Mouse (Mus musculus): ENCODE measurements at regions not wholly inside any gene's neighbourhood (a gene's known extent, or its start where the extent isn't known, plus 50 kb on each side); places are given as distances from the start of the nearest gene placed in this dataset.

DNA sequence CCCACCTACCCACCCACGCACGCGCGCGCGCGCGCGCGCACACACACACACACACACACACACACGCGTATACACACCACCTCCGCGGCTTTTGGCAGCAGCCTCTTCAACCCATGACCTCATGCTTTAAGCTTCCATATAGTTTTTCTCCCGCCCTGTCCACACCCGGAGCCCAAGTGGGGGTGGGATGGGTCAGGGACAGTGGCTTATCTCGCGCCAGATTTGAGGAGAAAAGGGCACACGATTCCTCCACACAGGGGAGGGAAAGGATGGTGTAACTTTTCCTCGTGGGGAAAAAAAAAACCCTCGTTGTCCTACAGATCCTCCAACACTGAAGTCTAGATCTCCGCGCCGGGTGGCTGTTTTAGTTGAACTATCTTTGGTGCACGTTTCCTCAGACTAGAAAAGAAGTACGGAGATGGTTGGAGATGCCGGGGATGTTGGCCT, 128.8 kb upstream of the Ubr2 start:
- ATAC-seq (ENCODE audit: low FRiP score) = no peak
- WGBS = under 1% methylated on average over 26 of the region's 27 CpGs

GRCm38 (mm10) chr17:47138174-47138573, 127.8 kb upstream of the Ubr2 start:
- H3K27me3 ChIP-seq (replicated peaks) = no peaks in the 10 kb centered on the region
- H3K9me3 ChIP-seq (replicated peaks) = no peaks in the 10 kb centered on the region
- peaks cover 24% of the 10 kb centered on the region for H3K4me1 ChIP-seq
- no peak for ATAC-seq (ENCODE audit: low FRiP score)
- no peaks in the 10 kb centered on the region for H3K36me3 ChIP-seq
- no peak overlapping the region for H3K27ac ChIP-seq (replicated peaks)
- WGBS = 65% methylated on average over 6 of the region's 6 CpGs
- H3K4me3 ChIP-seq (replicated peaks) = no peak overlapping the region
- H3K4me2 ChIP-seq = no peak overlapping the region
- no peak overlapping the region for H3K9ac ChIP-seq (replicated peaks)

More for the DNA sequence above, 128.8 kb upstream of the Ubr2 start:
- Histone ChIP-seq H3K4me1 (peaks cover 34% of the 10 kb centered on the region), H3K9me3 (replicated peaks) (no peaks in the 10 kb centered on the region), H3K27me3 (replicated peaks) (no peaks in the 10 kb centered on the region), H3K4me3 (replicated peaks) (peak overlapping the region; percentile 57), H3K9ac (replicated peaks) (peak overlapping the region; percentile 92), H3K27ac (replicated peaks) (peak overlapping the region; percentile 99), H3K4me2 (peak overlapping the region; percentile 84), H3K36me3 (no peaks in the 10 kb centered on the region)

DNA sequence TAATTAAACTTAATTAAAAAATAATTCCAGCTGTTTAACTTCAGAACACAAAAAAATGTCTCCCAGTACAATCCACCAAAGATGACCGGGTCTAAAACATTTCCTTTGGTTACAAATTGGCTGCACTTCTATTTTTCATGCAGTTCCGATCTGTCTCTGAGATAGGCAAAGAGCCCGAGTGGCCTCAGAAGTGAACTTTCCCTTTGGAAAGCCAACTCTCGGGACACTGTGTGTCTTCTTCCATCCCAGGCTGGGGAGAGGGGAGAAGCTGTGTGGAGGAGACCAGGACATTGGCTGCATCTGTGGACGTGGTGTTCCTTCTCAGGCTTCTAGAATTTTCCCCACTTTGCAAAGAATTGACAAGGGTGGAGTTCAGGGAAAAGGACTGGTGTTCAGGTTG, 125.0 kb upstream of the Ubr2 start:
- Histone ChIP-seq H3K27me3 (replicated peaks) (no peaks in the 10 kb centered on the region), H3K4me3 (replicated peaks) (no peak overlapping the region), H3K4me1 (peaks cover 11% of the 10 kb centered on the region), H3K9me3 (replicated peaks) (no peaks in the 10 kb centered on the region), H3K4me2 (no peak overlapping the region), H3K36me3 (no peaks in the 10 kb centered on the region), H3K27ac (replicated peaks) (no peak overlapping the region), H3K9ac (replicated peaks) (no peak overlapping the region)
- 82% methylated on average over 5 of the region's 5 CpGs for WGBS
- ATAC-seq (ENCODE audit: low FRiP score) = no peak

DNA sequence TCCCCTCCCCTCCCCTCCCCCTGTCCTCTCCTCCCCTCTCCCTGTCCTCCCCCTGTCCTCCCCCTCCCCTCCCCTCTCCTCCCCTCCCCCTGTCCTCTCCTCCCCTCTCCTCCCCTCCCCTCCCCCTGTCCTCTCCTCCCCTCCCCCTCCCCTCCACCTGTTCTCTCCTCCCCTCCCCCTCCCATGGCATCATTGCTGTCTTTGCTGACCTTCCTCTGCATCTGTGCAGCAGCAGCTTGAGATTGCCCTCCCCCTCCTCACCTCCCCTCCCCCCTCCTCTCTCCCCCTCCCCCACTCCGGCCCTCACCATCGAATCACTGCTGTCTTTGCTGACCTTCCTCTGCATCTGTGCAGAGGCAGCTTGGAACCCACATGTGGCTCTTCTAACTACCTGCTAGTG, 123.4 kb upstream of the Ubr2 start:
- WGBS = 71% methylated on average over 2 of the region's 2 CpGs
- H3K4me2 ChIP-seq = no peak overlapping the region
- no peaks in the 10 kb centered on the region for H3K36me3 ChIP-seq
- H3K9me3 ChIP-seq (replicated peaks) = no peaks in the 10 kb centered on the region
- peaks cover 4% of the 10 kb centered on the region for H3K4me1 ChIP-seq
- H3K27me3 ChIP-seq (replicated peaks) = no peaks in the 10 kb centered on the region
- no peak overlapping the region for H3K4me3 ChIP-seq (replicated peaks)
- H3K27ac ChIP-seq (replicated peaks) = no peak overlapping the region
- no peak overlapping the region for H3K9ac ChIP-seq (replicated peaks)
- no peak for ATAC-seq (ENCODE audit: low FRiP score)

DNA sequence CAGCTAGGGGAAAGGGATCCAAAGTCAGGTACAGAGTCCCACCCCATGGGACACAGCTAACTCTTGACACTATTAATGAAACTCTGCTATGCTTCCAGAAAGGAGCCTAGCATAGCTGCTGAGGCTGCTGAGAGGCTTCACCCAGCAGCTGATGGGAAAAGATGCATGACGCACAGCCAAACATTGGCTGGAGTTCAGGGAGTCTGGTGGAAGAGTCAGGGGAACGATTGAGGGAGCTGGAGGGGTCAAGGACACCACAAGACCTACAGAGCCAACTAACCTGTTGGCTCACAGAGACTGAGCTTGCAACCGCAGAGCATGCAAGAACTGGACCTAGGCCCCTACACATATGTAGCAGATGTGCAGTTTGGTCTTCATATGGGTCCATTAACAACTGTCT, 117.2 kb upstream of the Ubr2 start:
- Histone ChIP-seq H3K4me1 (no peaks in the 10 kb centered on the region), H3K27me3 (replicated peaks) (no peaks in the 10 kb centered on the region), H3K9ac (replicated peaks) (no peak overlapping the region), H3K9me3 (replicated peaks) (no peaks in the 10 kb centered on the region), H3K27ac (replicated peaks) (no peak overlapping the region), H3K36me3 (no peaks in the 10 kb centered on the region), H3K4me3 (replicated peaks) (no peak overlapping the region), H3K4me2 (no peak overlapping the region)
- ATAC-seq (ENCODE audit: low FRiP score) = no peak
- WGBS = 84% methylated on average over 3 of the region's 3 CpGs

- Histone ChIP-seq H3K4me1 (no peaks in the 10 kb centered on the region), H3K9me3 (replicated peaks) (no peaks in the 10 kb centered on the region), H3K4me3 (replicated peaks) (no peak overlapping the region), H3K9ac (replicated peaks) (no peak overlapping the region), H3K27me3 (replicated peaks) (no peaks in the 10 kb centered on the region), H3K36me3 (no peaks in the 10 kb centered on the region), H3K27ac (replicated peaks) (no peak overlapping the region), H3K4me2 (no peak overlapping the region)
- 94% methylated on average over 18 of the region's 18 CpGs for WGBS
- no peak for ATAC-seq (ENCODE audit: low FRiP score)
Measured at GRCm38 (mm10) chr17:47123576-47123975, 113.2 kb upstream of the Ubr2 start.

GRCm38 (mm10) chr17:47122221-47122620, 111.9 kb upstream of the Ubr2 start:
- H3K27ac ChIP-seq (replicated peaks) = no peak overlapping the region
- WGBS = 85% methylated on average over 9 of the region's 9 CpGs
- H3K4me3 ChIP-seq (replicated peaks) = no peak overlapping the region
- no peak overlapping the region for H3K4me2 ChIP-seq
- H3K9me3 ChIP-seq (replicated peaks) = no peaks in the 10 kb centered on the region
- H3K9ac ChIP-seq (replicated peaks) = no peak overlapping the region
- H3K4me1 ChIP-seq = no peaks in the 10 kb centered on the region
- no peaks in the 10 kb centered on the region for H3K27me3 ChIP-seq (replicated peaks)
- no peak for ATAC-seq (ENCODE audit: low FRiP score)
- H3K36me3 ChIP-seq = no peaks in the 10 kb centered on the region

- 90% methylated on average over 7 of the region's 7 CpGs for WGBS
- Histone ChIP-seq H3K4me3 (replicated peaks) (no peak overlapping the region), H3K9me3 (replicated peaks) (no peaks in the 10 kb centered on the region), H3K9ac (replicated peaks) (no peak overlapping the region), H3K27me3 (replicated peaks) (no peaks in the 10 kb centered on the region), H3K4me1 (no peaks in the 10 kb centered on the region), H3K36me3 (no peaks in the 10 kb centered on the region), H3K27ac (replicated peaks) (no peak overlapping the region), H3K4me2 (no peak overlapping the region)
- no peak for ATAC-seq (ENCODE audit: low FRiP score)
Measured at GRCm38 (mm10) chr17:47118010-47118409, 107.7 kb upstream of the Ubr2 start.

DNA sequence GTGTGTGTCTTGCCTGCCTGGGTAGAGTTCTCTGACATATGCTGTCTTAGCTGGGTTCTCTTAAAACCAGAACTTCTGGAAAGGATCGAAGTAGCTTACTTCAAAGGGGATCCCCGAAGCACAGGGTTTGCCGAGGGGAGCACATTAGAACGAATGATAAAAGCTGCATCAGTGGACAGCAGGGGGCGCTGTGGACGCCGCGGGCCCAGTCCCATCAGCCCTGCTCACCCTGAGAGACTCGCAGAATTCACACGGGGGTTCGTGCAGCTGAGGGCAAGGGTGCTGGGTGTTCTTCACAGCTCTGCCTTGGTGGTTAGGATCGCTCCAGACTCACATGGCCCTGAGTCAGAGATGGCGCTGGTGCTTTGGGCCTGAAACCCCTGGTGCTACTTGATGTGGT, 105.4 kb upstream of the Ubr2 start:
- Histone ChIP-seq H3K27ac (replicated peaks) (no peak overlapping the region), H3K4me1 (no peaks in the 10 kb centered on the region), H3K4me2 (no peak overlapping the region), H3K36me3 (no peaks in the 10 kb centered on the region), H3K9me3 (replicated peaks) (no peaks in the 10 kb centered on the region), H3K27me3 (replicated peaks) (no peaks in the 10 kb centered on the region), H3K9ac (replicated peaks) (no peak overlapping the region), H3K4me3 (replicated peaks) (no peak overlapping the region)
- WGBS = 48% methylated on average over 13 of the region's 13 CpGs
- ATAC-seq (ENCODE audit: low FRiP score) = no peak

DNA sequence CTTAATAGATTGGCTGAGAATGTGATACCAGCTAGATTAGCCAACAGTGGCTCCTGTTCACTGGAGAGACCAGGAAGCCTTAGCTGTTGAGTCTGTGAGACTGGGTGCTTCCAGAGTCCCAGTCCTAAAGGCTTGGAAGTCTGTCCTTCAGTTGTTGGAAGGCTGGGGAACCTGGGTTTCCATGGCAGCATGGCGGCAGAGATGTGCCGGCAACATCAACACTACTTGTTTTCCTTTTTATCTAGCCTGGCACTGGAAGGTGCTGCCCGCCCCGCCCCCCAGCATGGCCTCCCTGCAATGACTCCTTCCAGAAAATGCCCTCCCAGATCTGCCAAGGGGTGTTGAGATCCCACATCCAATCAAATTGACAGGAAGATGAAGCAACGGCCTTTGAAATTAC, 104.8 kb upstream of the Ubr2 start:
- H3K27ac ChIP-seq (replicated peaks) = 0 out of 2 replicates have a peak overlapping the region, but pooled peaks have one; percentile 15
- WGBS = 80% methylated on average over 5 of the region's 5 CpGs
- no peak overlapping the region for H3K9ac ChIP-seq (replicated peaks)
- H3K27me3 ChIP-seq (replicated peaks) = no peaks in the 10 kb centered on the region
- no peak overlapping the region for H3K4me3 ChIP-seq (replicated peaks)
- no peaks in the 10 kb centered on the region for H3K36me3 ChIP-seq
- H3K4me2 ChIP-seq = no peak overlapping the region
- no peaks in the 10 kb centered on the region for H3K9me3 ChIP-seq (replicated peaks)
- H3K4me1 ChIP-seq = no peaks in the 10 kb centered on the region
- ATAC-seq (ENCODE audit: low FRiP score) = no peak

GRCm38 (mm10) chr17:47114736-47115135, 104.4 kb upstream of the Ubr2 start:
- no peaks in the 10 kb centered on the region for H3K4me1 ChIP-seq
- 70% methylated on average over 7 of the region's 7 CpGs for WGBS
- H3K4me3 ChIP-seq (replicated peaks) = no peak overlapping the region
- ATAC-seq (ENCODE audit: low FRiP score) = no peak
- H3K36me3 ChIP-seq = no peaks in the 10 kb centered on the region
- no peak overlapping the region for H3K4me2 ChIP-seq
- 0 out of 2 replicates have a peak overlapping the region, but pooled peaks have one; percentile 15 for H3K27ac ChIP-seq (replicated peaks)
- no peak overlapping the region for H3K9ac ChIP-seq (replicated peaks)
- H3K9me3 ChIP-seq (replicated peaks) = no peaks in the 10 kb centered on the region
- H3K27me3 ChIP-seq (replicated peaks) = no peaks in the 10 kb centered on the region

DNA sequence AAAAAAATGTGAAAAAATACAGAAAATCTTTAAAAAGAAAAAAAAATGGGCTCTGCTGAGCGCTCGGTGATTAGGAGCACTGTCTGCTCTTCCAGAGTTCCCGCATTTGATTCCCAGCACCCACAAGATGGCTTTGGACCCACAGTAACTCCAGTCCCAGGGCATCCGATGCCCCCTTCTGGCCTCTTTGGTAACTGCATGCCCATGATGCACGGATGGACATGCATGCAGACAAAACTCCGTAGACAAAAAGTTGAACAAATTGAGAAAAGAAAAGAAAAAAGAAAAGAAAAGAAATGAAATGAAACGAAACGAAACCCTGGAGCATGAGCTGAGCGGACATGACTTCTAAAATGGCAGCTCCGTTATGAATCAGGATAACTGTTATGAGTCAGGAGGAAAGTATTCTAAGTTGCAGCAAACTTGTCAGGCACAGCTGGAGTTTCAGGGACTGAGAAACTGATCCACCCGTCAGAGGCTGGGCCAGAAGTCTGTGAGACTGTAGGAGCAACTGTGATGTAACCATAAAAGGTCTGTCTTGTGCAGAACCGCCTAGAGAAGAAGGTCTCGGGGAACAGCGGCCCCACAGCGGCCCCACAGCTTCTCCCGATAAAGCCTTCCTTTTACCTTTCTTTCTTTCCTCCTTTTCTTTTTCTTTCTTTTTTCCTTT, 102.3 kb upstream of the Ubr2 start:
- H3K4me2 ChIP-seq = no peak overlapping the region
- ATAC-seq (ENCODE audit: low FRiP score) = no peak
- no peak overlapping the region for H3K9ac ChIP-seq (replicated peaks)
- no peaks in the 10 kb centered on the region for H3K36me3 ChIP-seq
- H3K27me3 ChIP-seq (replicated peaks) = no peaks in the 10 kb centered on the region
- no peaks in the 10 kb centered on the region for H3K9me3 ChIP-seq (replicated peaks)
- no peak overlapping the region for H3K4me3 ChIP-seq (replicated peaks)
- H3K27ac ChIP-seq (replicated peaks) = no peak overlapping the region
- WGBS = 88% methylated on average over 16 of the region's 16 CpGs
- no peaks in the 10 kb centered on the region for H3K4me1 ChIP-seq

Data from neural tube, embryonic 15.5 days (tissue).